Mouse (Mus musculus) lung, postnatal 0 days (tissue): ENCODE data around the gene Bcl3. TPM values are rescaled to one million over a fixed set of nuclear protein-coding genes. Genes with fewer than 3 reads are reported as not detected.

Source experiments
- ATAC-seq: fragments of 200-750 bp; cut with Nextera tagmentation; 2 replicates; pipeline ENCODE4 v1.8.0; 2017; ENCODE audit warnings: moderate library complexity
- DNase-seq: peaks from one replicate; pipeline ENCODE4 v3.0.0-alpha.2; 2016; ENCODE audit warnings: low spot score
- H3K27ac ChIP-seq: fragments of 300-500 bp; sonication (generic); 2 replicates; pipeline ENCODE4 v1.5.1; 2014; ENCODE audit warnings: antibody characterized with exemption, mild to moderate bottlenecking, low read length, mixed read lengths
- H3K27me3 ChIP-seq: fragments of 300-500 bp; sonication (generic); replicated peaks from 2 replicates; pipeline ENCODE4 v1.6.1; 2014; ENCODE audit warnings: low read length, mixed read lengths; ENCODE audit not compliant: insufficient read depth
- H3K36me3 ChIP-seq: fragments of 300-500 bp; sonication (generic); 2 replicates; pipeline ENCODE4 v1.6.1; 2014; ENCODE audit warnings: low read length, mixed read lengths; ENCODE audit not compliant: insufficient read depth
- H3K4me1 ChIP-seq: fragments of 300-500 bp; sonication (generic); 2 replicates; pipeline ENCODE4 v1.6.1; 2014; ENCODE audit warnings: antibody characterized with exemption, low read depth, low read length, mixed read lengths; ENCODE audit not compliant: insufficient read depth
- H3K4me2 ChIP-seq: fragments of 300-500 bp; sonication (generic); replicated peaks from 2 replicates; pipeline ENCODE4 v1.6.1; 2014; ENCODE audit warnings: low read depth, mild to moderate bottlenecking, low read length, moderate library complexity, mixed read lengths
- H3K4me3 ChIP-seq: fragments of 300-500 bp; sonication (generic); 2 replicates; pipeline ENCODE4 v1.5.1; 2014; ENCODE audit warnings: low read depth, low read length
- H3K9ac ChIP-seq: fragments of 300-500 bp; sonication (generic); replicated peaks from 2 replicates; pipeline ENCODE4 v1.6.1; 2014; ENCODE audit warnings: low read depth, mild to moderate bottlenecking
- H3K9me3 ChIP-seq: fragments of 300-500 bp; sonication (generic); 2 replicates; pipeline ENCODE4 v1.6.1; 2016; ENCODE audit warnings: low read length, mixed read lengths
- CTCF ChIP-seq: IDR thresholded peaks from 2 replicates; pipeline ENCODE4 v1.5.1; 2016; ENCODE audit warnings: antibody characterized with exemption, mild to moderate bottlenecking
- EP300 ChIP-seq: IDR thresholded peaks from 2 replicates; pipeline ENCODE4 v1.6.1; 2016; ENCODE audit warnings: antibody characterized with exemption, mild to moderate bottlenecking, control low read depth
- WGBS: fragments of 180-500 bp; shearing (Covaris S2); extraction: QIAGEN DNeasy Blood & Tissue Kit; methylation state at CpG from one replicate; pipeline ENCODE4 v1.1.7; 2014; 5-methylcytosine and 5-hydroxymethylcytosine counted together
- polyA plus RNA-seq: library from polyadenylated mRNA; unstranded; fragments of >200 nt; fragmentation: Nextera tagmentation; extraction: Ambion mirVana; gene quantifications from 2 replicates; pipeline ENCODE4 v1.2.1, GENCODE M21; 2015

The Bcl3 gene
- polyA plus RNA-seq, 1 experiment from 2014 or later: 8.3 TPM

DNA sequence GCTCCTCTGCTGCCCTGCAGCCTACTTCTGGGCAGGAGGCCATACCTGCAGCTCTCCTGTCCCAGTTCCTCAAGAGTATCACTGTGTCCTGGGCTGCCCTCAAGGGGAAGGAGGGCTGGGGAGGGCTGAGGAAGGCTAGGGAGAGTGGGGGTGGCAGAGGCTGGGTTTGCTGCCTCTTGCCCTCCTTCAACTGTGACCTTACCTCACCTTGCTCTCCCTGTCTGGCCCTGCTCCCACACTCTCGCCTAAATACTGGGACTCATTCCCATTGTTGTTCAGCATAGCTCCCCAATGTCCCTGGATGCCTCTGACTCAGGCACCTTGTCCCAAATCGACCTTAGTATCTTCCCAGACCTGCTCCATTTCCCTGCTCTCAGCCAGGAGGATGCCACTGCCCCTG is 41.7 kb upstream of the Bcl3 start:
- ATAC-seq (no peak), DNase-seq (no peak)
- no peak for TF ChIP-seq EP300
- TF ChIP-seq CTCF: no peak
- Histone ChIP-seq H3K27ac (no peak overlapping the region), H3K4me3 (no peak overlapping the region), H3K4me1 (no peaks in the 10 kb centered on the region), H3K9me3 (no peaks in the 10 kb centered on the region), H3K9ac (no peak overlapping the region), H3K4me2 (no peak overlapping the region), H3K36me3 (no peaks in the 10 kb centered on the region), H3K27me3 (no peaks in the 10 kb centered on the region)
- 30% methylated on average over 2 of the region's 2 CpGs for WGBS

GRCm38 (mm10) chr7:19861199-19861598 is 38.6 kb upstream of the Bcl3 start, which contains the start of gene Ceacam16:
Gene Ceacam16, minus strand, starts transcription at chr7:19861299.
- TF ChIP-seq EP300: no peak
- TF ChIP-seq CTCF: no peak
- no peaks in the 10 kb centered on the region for H3K27me3 ChIP-seq
- no peak for ATAC-seq

GRCm38 (mm10) chr7:19859740-19860139 is 37.2 kb upstream of the Bcl3 start:
- no peak overlapping the region for H3K9ac ChIP-seq
- DNase-seq: no peak
- H3K9me3 ChIP-seq: no peaks in the 10 kb centered on the region
- no peaks in the 10 kb centered on the region for H3K36me3 ChIP-seq
- no peaks in the 10 kb centered on the region for H3K27me3 ChIP-seq
- H3K4me1 ChIP-seq: no peaks in the 10 kb centered on the region
- H3K27ac ChIP-seq: no peak overlapping the region
- 54% methylated on average over 10 of the region's 10 CpGs for WGBS
- TF ChIP-seq EP300: no peak
- no peak for TF ChIP-seq CTCF
- no peak overlapping the region for H3K4me3 ChIP-seq
- H3K4me2 ChIP-seq: no peak overlapping the region
- ATAC-seq: no peak

More at GRCm38 (mm10) chr7:19861199-19861598, 38.6 kb upstream of the Bcl3 start, which contains the start of gene Ceacam16:
- Histone ChIP-seq H3K9ac (no peak within 1 kb of the TSS), H3K27ac (no peak within 1 kb of the TSS), H3K4me2 (no peak within 1 kb of the TSS), H3K36me3 (no peaks in the 10 kb centered on the region), H3K4me1 (no peaks in the 10 kb centered on the region), H3K9me3 (no peaks in the 10 kb centered on the region), H3K4me3 (no peak within 1 kb of the TSS)
- WGBS: 73% methylated on average over 9 of the region's 9 CpGs
- DNase-seq: no peak

DNA sequence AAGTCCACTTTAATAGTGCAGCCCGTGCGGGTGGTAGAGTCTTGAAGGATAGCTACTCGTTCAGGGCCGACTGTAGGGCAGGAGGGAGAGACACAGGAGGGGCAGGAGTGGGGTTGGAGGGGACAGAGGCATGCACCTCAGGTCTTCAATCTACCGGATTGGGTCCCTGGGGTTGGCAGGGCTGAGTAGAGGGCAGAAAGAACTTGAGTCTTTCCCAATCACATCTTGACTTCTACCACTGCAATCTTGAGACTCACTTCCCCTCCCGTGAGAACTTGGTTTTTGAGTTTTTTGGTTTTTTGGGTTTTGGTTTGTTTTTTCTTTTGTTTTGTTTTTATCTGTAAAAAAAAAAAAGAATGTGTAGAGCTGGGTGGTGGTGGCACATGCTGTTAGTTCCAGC is 33.7 kb upstream of the Bcl3 start:
- WGBS: 81% methylated on average over 6 of the region's 6 CpGs
- no peak for DNase-seq
- no peak overlapping the region for H3K4me3 ChIP-seq
- H3K4me2 ChIP-seq: no peak overlapping the region
- no peaks in the 10 kb centered on the region for H3K4me1 ChIP-seq
- no peak overlapping the region for H3K9ac ChIP-seq
- no peaks in the 10 kb centered on the region for H3K9me3 ChIP-seq
- TF ChIP-seq EP300 (no peak), CTCF (no peak)
- H3K27me3 ChIP-seq: no peaks in the 10 kb centered on the region
- H3K36me3 ChIP-seq: no peaks in the 10 kb centered on the region
- ATAC-seq: no peak
- H3K27ac ChIP-seq: no peak overlapping the region

- H3K9me3 ChIP-seq: no peaks in the 10 kb centered on the region
- TF ChIP-seq CTCF (no peak), EP300 (no peak)
- H3K36me3 ChIP-seq: no peaks in the 10 kb centered on the region
- no peaks in the 10 kb centered on the region for H3K4me1 ChIP-seq
- no peak overlapping the region for H3K4me2 ChIP-seq
- H3K27me3 ChIP-seq: no peaks in the 10 kb centered on the region
- DNase-seq (no peak), ATAC-seq (no peak)
- H3K9ac ChIP-seq: no peak overlapping the region
- WGBS: 65% methylated on average over 5 of the region's 5 CpGs
- no peak overlapping the region for H3K4me3 ChIP-seq
- no peak overlapping the region for H3K27ac ChIP-seq
These were observed 33.1 kb upstream of the Bcl3 start for GRCm38 (mm10) chr7:19855663-19856062.

- H3K27ac ChIP-seq: no peak overlapping the region
- no peak for TF ChIP-seq CTCF
- TF ChIP-seq EP300: no peak
- H3K27me3 ChIP-seq: no peaks in the 10 kb centered on the region
- no peak for DNase-seq
- no peak overlapping the region for H3K9ac ChIP-seq
- no peak overlapping the region for H3K4me3 ChIP-seq
- no peaks in the 10 kb centered on the region for H3K9me3 ChIP-seq
- ATAC-seq: no peak
- H3K4me1 ChIP-seq: no peaks in the 10 kb centered on the region
- H3K36me3 ChIP-seq: no peaks in the 10 kb centered on the region
- 85% methylated on average over 20 of the region's 20 CpGs for WGBS
- no peak overlapping the region for H3K4me2 ChIP-seq
These were observed 31.0 kb upstream of the Bcl3 start for GRCm38 (mm10) chr7:19853526-19853925.
